ENCODE assay signal across 12 mouse cellular contexts in the genomic region with DNA sequence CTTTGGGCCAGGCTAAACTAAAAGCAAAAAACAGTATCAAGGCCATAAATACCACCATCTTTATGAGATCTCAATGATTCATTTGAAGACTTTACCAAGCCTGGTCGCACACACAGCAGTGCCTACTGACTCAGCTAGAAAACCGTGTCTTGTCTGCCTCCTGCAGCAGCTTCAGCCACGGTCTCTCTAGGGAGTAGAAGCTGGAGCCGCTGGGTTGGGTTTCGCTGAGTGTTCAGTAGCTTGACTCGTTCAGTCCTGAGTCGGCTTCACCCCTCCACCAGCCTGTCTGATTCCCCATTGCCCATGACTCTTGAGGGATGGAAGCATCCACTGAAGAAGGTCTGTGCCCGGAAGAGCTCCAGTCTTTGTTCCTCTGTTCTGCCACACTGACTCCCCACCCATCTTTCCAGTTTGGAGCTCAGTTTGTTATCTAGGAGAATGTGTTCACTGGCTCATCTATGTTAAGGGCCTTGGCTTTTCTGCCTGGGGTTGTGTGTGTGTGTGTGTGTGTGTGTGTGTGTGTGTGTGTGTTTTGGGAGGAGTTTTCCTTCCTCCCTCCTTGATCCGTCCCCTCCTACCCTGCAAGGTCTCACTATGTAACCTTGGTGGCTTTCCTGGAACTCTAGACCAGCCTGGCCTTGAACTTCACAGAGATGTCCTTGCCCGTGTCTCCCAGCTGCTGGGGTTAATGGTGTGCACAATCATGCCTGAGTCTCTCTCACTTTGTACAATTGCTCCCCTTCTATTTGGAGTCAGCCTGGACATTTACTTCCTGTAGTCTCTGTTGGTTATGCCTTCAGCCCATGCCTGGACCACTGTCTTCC. TPM values are rescaled to one million over a fixed set of nuclear protein-coding genes. Genes with fewer than 3 reads are reported as not detected.
A peak's percentile ranks its signal among the peaks of the same experiment; 100 is the strongest.
DNase-seq lines count a peak whose midpoint lies in the region; ATAC-seq and TF ChIP-seq lines count a peak whose summit lies in the region.
"Had no signal": no experiment of that assay in that cellular context is flagged by ENCODE, and none has a peak within 500 bp of the region (broad histone marks: within the 10 kb centered on the region; RNA-seq: fewer than 3 reads in every experiment).

No protein-coding gene starts in this region.

- ATAC-seq in kidney, embryonic 14.5 days (ENCODE audit: low FRiP score, low TSS enrichment) = peak; percentile 65; the same call in 1 of the 2 replicates
- no peak for ATAC-seq in hindbrain, postnatal 0 days
- ATAC-seq: forebrain, embryonic 16.5 days had no signal

- no peaks in the 10 kb centered on the region for H3K27me3 ChIP-seq in kidney, embryonic 14.5 days (ENCODE audit: control insufficient read depth, insufficient read depth, low read length)
- H3K27me3 ChIP-seq in hindbrain, postnatal 0 days (ENCODE audit: insufficient read depth, low read length) = no peaks in the 10 kb centered on the region
- H3K27me3 ChIP-seq: heart, embryonic 12.5 days had no signal

- no peak for TF ChIP-seq CTCF in hindbrain, postnatal 0 days (IDR thresholded peaks at IDR 0.05; ENCODE audit: low read depth)

- WGBS in kidney, embryonic 14.5 days = 41% methylated on average over 10 of the region's 10 CpGs
- 66% methylated on average over 10 of the region's 10 CpGs for WGBS in hindbrain, postnatal 0 days

- no peak overlapping the region for H3K9ac ChIP-seq in kidney, embryonic 14.5 days (ENCODE audit: low read depth, low read length)
- H3K9ac ChIP-seq in hindbrain, postnatal 0 days (replicated peaks; ENCODE audit: low read length) = no peak overlapping the region
- H3K9ac ChIP-seq: heart, embryonic 12.5 days had no signal

- no peaks in the 10 kb centered on the region for H3K9me3 ChIP-seq in kidney, embryonic 14.5 days (ENCODE audit: control insufficient read depth, low read length)
- no peaks in the 10 kb centered on the region for H3K9me3 ChIP-seq in hindbrain, postnatal 0 days (ENCODE audit: low read length)
- H3K9me3 ChIP-seq: heart, embryonic 12.5 days had no signal

- H3K4me1 ChIP-seq in kidney, embryonic 14.5 days (ENCODE audit: control insufficient read depth, insufficient read depth, low read length) = peaks cover 8% of the 10 kb centered on the region
- H3K4me1 ChIP-seq in hindbrain, postnatal 0 days (ENCODE audit: insufficient read depth, low read length) = no peaks in the 10 kb centered on the region

- no peak overlapping the region for H3K4me3 ChIP-seq in kidney, embryonic 14.5 days (ENCODE audit: low read length)
- H3K4me3 ChIP-seq in hindbrain, postnatal 0 days (ENCODE audit: low read length) = no peak overlapping the region
- H3K4me3 ChIP-seq: heart, embryonic 12.5 days had no signal

- H3K27ac ChIP-seq in kidney, embryonic 14.5 days (ENCODE audit: low read depth, low read length) = no peak overlapping the region
- no peak overlapping the region for H3K27ac ChIP-seq in hindbrain, postnatal 0 days

- no peaks in the 10 kb centered on the region for H3K36me3 ChIP-seq in kidney, embryonic 14.5 days (ENCODE audit: control insufficient read depth, insufficient read depth, low read length)
- H3K36me3 ChIP-seq in hindbrain, postnatal 0 days (ENCODE audit: insufficient read depth, low read length) = no peaks in the 10 kb centered on the region
- H3K36me3 ChIP-seq: heart, embryonic 12.5 days had no signal

- no peak for DNase-seq in kidney, adult 11 months
- peak; percentile 37 for DNase-seq in 416B (ENCODE audit: low read depth)
- DNase-seq in adrenal gland, postnatal 10 days = peak; percentile 65
- DNase-seq in hindbrain, postnatal 0 days (ENCODE audit: low spot score) = peak; percentile 26
- no peak for DNase-seq in c-Kit-positive CD71-positive TER-119-positive erythroid progenitor cells, embryonic 14.5 days (ENCODE audit: low spot score)
- no peak for DNase-seq in spleen, adult 12 weeks (ENCODE audit: low spot score)
- no peak for DNase-seq in cerebellum, adult 11-12 months
- DNase-seq: liver; thymus, postnatal 14 days had no signal

- H3K4me2 ChIP-seq in kidney, embryonic 14.5 days (replicated peaks; ENCODE audit: low read depth, low read length) = no peak overlapping the region
- no peak overlapping the region for H3K4me2 ChIP-seq in hindbrain, postnatal 0 days (ENCODE audit: low read depth, low read length)
- H3K4me2 ChIP-seq: heart, embryonic 12.5 days had no signal

RNA-seq across cellular contexts. Expression of gene Elovl5, which starts 13.1 kb away (rescaled TPM):
- 73.9 and 112 TPM in 2 replicates for polyA plus RNA-seq in kidney, embryonic 14.5 days (2014; fragmentation: Nextera tagmentation; extraction: Ambion mirVana)
- 100 to 1,000 TPM; 189 to 306 TPM for total RNA-seq in adrenal gland, postnatal 10 days (2021)
- total RNA-seq in hindbrain, postnatal 0 days (2014; rRNA removed) = 90.5 and 92.4 TPM in 2 replicates
- polyA plus RNA-seq in hindbrain, postnatal 0 days (2015; fragmentation: Nextera tagmentation; extraction: Ambion mirVana) = 70.7 and 71.6 TPM in 2 replicates

Comparison
In these comparisons a context has a peak if more than half of its experiments do, and no peak if none do; other contexts are left out.
1. DNase-seq: peak in 416B (single experiment), adrenal gland, postnatal 10 days (single experiment) and hindbrain, postnatal 0 days (single experiment); none in kidney, adult 11 months (single experiment), c-Kit-positive CD71-positive TER-119-positive erythroid progenitor cells, embryonic 14.5 days (single experiment), spleen, adult 12 weeks (single experiment) and cerebellum, adult 11-12 months (single experiment).